Mouse (Mus musculus): ENCODE data around the gene Map3k19. TPM values are rescaled to one million over a fixed set of nuclear protein-coding genes. Genes with fewer than 3 reads are reported as not detected.

Map3k19 gene
- polyA plus RNA-seq (2014; fragmentation: Nextera tagmentation; extraction: Ambion mirVana), result not detected in 2 replicates

DNA sequence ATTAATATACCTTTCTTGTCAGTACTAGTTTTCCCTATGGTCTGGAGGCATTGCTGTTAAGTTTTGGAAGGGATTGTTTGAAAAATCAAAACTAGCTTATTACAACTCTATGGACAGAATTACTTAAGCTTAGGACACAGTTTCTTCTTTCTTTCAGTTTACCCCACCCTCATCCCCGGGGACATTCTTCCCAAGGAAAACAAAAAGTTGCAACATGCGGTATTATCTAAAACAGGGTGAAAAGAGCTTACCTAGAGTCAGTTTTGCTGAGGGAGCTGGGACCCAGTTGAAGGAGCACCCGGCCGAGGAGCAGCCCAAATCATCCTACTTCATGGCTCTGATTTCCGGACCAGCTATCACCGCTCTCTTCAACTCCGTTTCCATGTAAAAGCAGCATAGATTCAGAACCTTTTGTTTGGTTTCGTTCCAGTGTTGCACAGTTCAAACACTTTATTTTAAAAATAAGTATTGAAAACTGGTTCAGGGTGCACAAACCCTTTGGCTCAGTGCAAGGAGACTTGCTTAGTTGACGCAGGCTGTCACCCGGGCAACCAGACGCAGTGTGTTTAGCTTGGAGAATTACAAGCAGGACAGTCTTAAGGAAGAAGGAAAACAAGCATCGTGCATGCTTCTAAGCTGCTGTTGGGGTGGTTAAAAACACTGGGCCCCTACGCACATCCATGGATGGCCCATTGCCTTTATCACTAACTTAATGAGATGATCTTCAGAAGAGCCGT, at the start of gene Map3k19:
Map3k19 (minus strand) TSS at position 546 of the 737 bp plus-strand sequence.
- H3K4me2 ChIP-seq, result no peak within 1 kb of the TSS
- ATAC-seq (replicated peaks; ENCODE audit: low FRiP score), result no peak
- H3K9me3 ChIP-seq (ENCODE audit: control insufficient read depth, low read length), result peaks cover 5% of the 10 kb centered on the region; the same call in 1 of the 2 replicates
- no peaks in the 10 kb centered on the region for H3K4me1 ChIP-seq (replicated peaks; ENCODE audit: control insufficient read depth, insufficient read depth, low read length)
- DNase-seq (ENCODE audit: low spot score), result no peak
- no peaks in the 10 kb centered on the region for H3K27me3 ChIP-seq (replicated peaks; ENCODE audit: control insufficient read depth, insufficient read depth, low read length)
- 84% methylated on average over 14 of the region's 14 CpGs for WGBS
- H3K4me3 ChIP-seq (ENCODE audit: low read depth, low read length), result no peak within 1 kb of the TSS
- H3K27ac ChIP-seq (ENCODE audit: low read depth, low read length), result no peak within 1 kb of the TSS
- no peaks in the 10 kb centered on the region for H3K36me3 ChIP-seq (ENCODE audit: control insufficient read depth, insufficient read depth, low read length)
- H3K9ac ChIP-seq (ENCODE audit: low read depth, low read length), result no peak within 1 kb of the TSS

DNA sequence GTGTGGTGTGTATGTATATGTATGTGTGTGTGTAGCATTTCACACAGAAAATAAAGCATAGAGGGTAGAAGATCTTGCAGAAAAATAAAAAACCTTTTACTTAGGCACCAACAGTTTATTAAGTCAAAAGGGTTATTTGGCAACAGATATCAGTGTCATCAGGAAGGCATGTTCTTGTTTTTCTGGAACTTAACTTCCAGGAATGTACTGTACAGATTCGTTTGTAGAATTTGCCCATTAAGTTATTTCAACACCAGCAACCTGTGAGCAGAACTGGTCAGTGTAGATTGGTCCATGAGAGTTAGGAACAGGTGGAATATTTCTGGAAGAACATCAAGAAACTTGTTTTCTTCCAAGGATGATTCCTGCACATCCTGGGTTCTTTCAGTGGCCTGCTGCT, 44.6 kb upstream of the Map3k19 start:
- 81% methylated on average over 1 of the region's 1 CpGs for WGBS
- Histone ChIP-seq H3K27ac (ENCODE audit: low read depth, low read length) (no peak overlapping the region), H3K4me1 (replicated peaks; ENCODE audit: control insufficient read depth, insufficient read depth, low read length) (no peaks in the 10 kb centered on the region), H3K9ac (ENCODE audit: low read depth, low read length) (no peak overlapping the region), H3K27me3 (replicated peaks; ENCODE audit: control insufficient read depth, insufficient read depth, low read length) (no peaks in the 10 kb centered on the region), H3K4me3 (ENCODE audit: low read depth, low read length) (no peak overlapping the region), H3K4me2 (no peak overlapping the region), H3K36me3 (ENCODE audit: control insufficient read depth, insufficient read depth, low read length) (peaks cover 6% of the 10 kb centered on the region; the same call in 1 of the 2 replicates), H3K9me3 (ENCODE audit: control insufficient read depth, low read length) (no peaks in the 10 kb centered on the region)
- DNase-seq (ENCODE audit: low spot score) (no peak), ATAC-seq (replicated peaks; ENCODE audit: low FRiP score) (no peak)

- no peak for DNase-seq (ENCODE audit: low spot score)
- H3K4me2 ChIP-seq, result peak overlapping the region; percentile 76
- peak overlapping the region; percentile 83 for H3K9ac ChIP-seq (ENCODE audit: low read depth, low read length)
- H3K4me1 ChIP-seq (replicated peaks; ENCODE audit: control insufficient read depth, insufficient read depth, low read length), result peaks cover 4% of the 10 kb centered on the region
- no peak overlapping the region for H3K27ac ChIP-seq (ENCODE audit: low read depth, low read length)
- no peaks in the 10 kb centered on the region for H3K27me3 ChIP-seq (replicated peaks; ENCODE audit: control insufficient read depth, insufficient read depth, low read length)
- no peaks in the 10 kb centered on the region for H3K9me3 ChIP-seq (ENCODE audit: control insufficient read depth, low read length)
- WGBS, result 39% methylated on average over 8 of the region's 8 CpGs
- peak overlapping the region; percentile 84 for H3K4me3 ChIP-seq (ENCODE audit: low read depth, low read length)
- H3K36me3 ChIP-seq (ENCODE audit: control insufficient read depth, insufficient read depth, low read length), result 0 out of 2 replicates have a peak, but pooled peaks cover 4% of the 10 kb centered on the region
- no peak for ATAC-seq (replicated peaks; ENCODE audit: low FRiP score)
These were observed 14.4 kb upstream of the Map3k19 start for GRCm38 (mm10) chr1:127869276-127869675.

GRCm38 (mm10) chr1:127868300-127869261, 13.8 kb upstream of the Map3k19 start, which contains the start of gene Rab3gap1:
TSS of gene Rab3gap1 (plus strand) at chr1:127868773.
- Histone ChIP-seq H3K4me1 (replicated peaks; ENCODE audit: control insufficient read depth, insufficient read depth, low read length) (peaks cover 4% of the 10 kb centered on the region), H3K4me3 (ENCODE audit: low read depth, low read length) (peak within 1 kb of the TSS; percentile 84), H3K9me3 (ENCODE audit: control insufficient read depth, low read length) (no peaks in the 10 kb centered on the region), H3K9ac (ENCODE audit: low read depth, low read length) (peak within 1 kb of the TSS; percentile 83), H3K27me3 (replicated peaks; ENCODE audit: control insufficient read depth, insufficient read depth, low read length) (no peaks in the 10 kb centered on the region), H3K4me2 (peak within 1 kb of the TSS; percentile 76), H3K36me3 (ENCODE audit: control insufficient read depth, insufficient read depth, low read length) (0 out of 2 replicates have a peak, but pooled peaks cover 4% of the 10 kb centered on the region), H3K27ac (ENCODE audit: low read depth, low read length) (0 out of 2 replicates have a peak within 1 kb of the TSS, but pooled peaks have one; percentile 13)
- 11% methylated on average over 47 of the region's 47 CpGs for WGBS
- ATAC-seq (replicated peaks; ENCODE audit: low FRiP score), result peak; percentile 98
- peak; percentile 92 for DNase-seq (ENCODE audit: low spot score)

DNA sequence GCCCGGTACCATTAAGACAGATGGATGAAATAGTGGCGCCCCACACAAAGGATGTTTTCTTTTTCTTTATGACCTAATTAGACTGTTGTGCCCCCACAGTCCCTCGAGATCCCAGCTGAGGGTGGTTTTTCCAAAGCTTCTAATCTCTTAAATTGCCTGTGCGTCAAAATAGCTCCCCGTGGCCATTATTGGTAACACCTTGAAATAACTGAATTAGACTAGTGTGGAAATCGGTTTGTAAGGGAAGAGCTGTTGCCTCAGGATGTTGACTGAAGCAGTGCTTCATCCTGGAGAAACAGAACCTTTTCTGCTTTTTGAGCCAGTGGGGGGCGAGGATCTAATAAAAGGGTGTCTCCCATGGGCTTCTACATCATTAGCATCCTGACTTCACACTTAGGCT, 9.0 kb upstream of the Map3k19 start:
- DNase-seq (ENCODE audit: low spot score) (no peak), ATAC-seq (replicated peaks; ENCODE audit: low FRiP score) (no peak)
- Histone ChIP-seq H3K27me3 (replicated peaks; ENCODE audit: control insufficient read depth, insufficient read depth, low read length) (no peaks in the 10 kb centered on the region), H3K4me1 (replicated peaks; ENCODE audit: control insufficient read depth, insufficient read depth, low read length) (no peaks in the 10 kb centered on the region), H3K27ac (ENCODE audit: low read depth, low read length) (no peak overlapping the region), H3K9ac (ENCODE audit: low read depth, low read length) (no peak overlapping the region), H3K4me2 (no peak overlapping the region), H3K9me3 (ENCODE audit: control insufficient read depth, low read length) (no peaks in the 10 kb centered on the region), H3K36me3 (ENCODE audit: control insufficient read depth, insufficient read depth, low read length) (no peaks in the 10 kb centered on the region), H3K4me3 (ENCODE audit: low read depth, low read length) (no peak overlapping the region)
- 79% methylated on average over 7 of the region's 7 CpGs for WGBS

DNA sequence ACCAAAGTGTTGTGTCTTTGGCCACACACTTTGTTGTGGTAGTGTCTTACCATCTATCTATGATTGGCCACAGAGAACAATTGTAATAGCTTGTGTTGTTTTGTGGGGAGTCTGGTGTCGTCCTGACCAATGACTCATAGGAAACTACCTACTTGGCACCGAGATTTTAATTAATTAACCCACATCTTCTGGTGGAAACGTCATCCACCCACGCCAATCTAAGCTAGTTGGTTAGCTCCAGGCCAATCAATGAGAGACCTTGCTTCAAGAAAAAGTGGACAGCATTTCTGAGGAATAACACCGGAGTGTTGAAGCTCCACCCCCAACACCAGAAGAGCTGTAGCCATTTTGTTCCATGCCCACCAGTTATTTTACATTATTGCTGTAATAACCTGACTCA, 7.1 kb upstream of the Map3k19 start:
- H3K9ac ChIP-seq (ENCODE audit: low read depth, low read length), result no peak overlapping the region
- H3K4me3 ChIP-seq (ENCODE audit: low read depth, low read length), result no peak overlapping the region
- no peaks in the 10 kb centered on the region for H3K4me1 ChIP-seq (replicated peaks; ENCODE audit: control insufficient read depth, insufficient read depth, low read length)
- no peaks in the 10 kb centered on the region for H3K27me3 ChIP-seq (replicated peaks; ENCODE audit: control insufficient read depth, insufficient read depth, low read length)
- H3K36me3 ChIP-seq (ENCODE audit: control insufficient read depth, insufficient read depth, low read length), result no peaks in the 10 kb centered on the region
- no peak for DNase-seq (ENCODE audit: low spot score)
- WGBS, result 84% methylated on average over 5 of the region's 5 CpGs
- no peak overlapping the region for H3K4me2 ChIP-seq
- ATAC-seq (replicated peaks; ENCODE audit: low FRiP score), result no peak
- no peak overlapping the region for H3K27ac ChIP-seq (ENCODE audit: low read depth, low read length)
- H3K9me3 ChIP-seq (ENCODE audit: control insufficient read depth, low read length), result no peaks in the 10 kb centered on the region

GRCm38 (mm10) chr1:127860492-127860891, 5.7 kb upstream of the Map3k19 start:
- no peak overlapping the region for H3K4me2 ChIP-seq
- 86% methylated on average over 4 of the region's 4 CpGs for WGBS

DNA sequence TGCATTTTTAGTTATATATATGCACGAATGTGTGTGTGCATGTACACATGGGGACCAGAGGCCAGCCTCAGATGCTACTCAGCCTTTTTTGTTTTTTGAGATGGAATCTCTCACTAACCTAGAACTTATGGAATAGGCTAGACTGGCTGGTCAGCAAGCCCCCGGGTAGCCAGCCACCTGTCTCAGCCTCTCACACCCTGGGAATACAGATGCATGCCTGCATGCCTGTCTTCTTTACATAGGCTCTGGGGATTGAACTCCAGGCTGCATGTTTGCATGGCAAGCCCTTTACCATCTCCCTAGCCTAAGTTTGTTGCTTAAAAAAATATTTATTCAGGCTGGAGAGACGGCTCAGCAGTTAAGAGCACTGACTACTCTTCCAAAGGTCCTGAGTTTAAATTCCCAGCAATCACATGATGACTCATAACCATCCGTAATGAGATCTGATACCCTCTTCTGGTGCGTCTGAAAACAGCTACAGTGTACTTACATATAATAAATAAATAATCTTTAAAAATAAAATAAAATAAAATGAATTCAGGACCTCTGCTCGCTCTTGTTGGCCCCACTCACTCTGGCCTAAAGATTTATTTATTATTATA, 5.1 kb upstream of the Map3k19 start:
- no peak overlapping the region for H3K9ac ChIP-seq (ENCODE audit: low read depth, low read length)
- ATAC-seq (replicated peaks; ENCODE audit: low FRiP score) (no peak), DNase-seq (ENCODE audit: low spot score) (no peak)
- H3K9me3 ChIP-seq (ENCODE audit: control insufficient read depth, low read length), result no peaks in the 10 kb centered on the region
- no peak overlapping the region for H3K4me2 ChIP-seq
- H3K4me1 ChIP-seq (replicated peaks; ENCODE audit: control insufficient read depth, insufficient read depth, low read length), result no peaks in the 10 kb centered on the region
- WGBS, result 78% methylated on average over 6 of the region's 6 CpGs
- no peak overlapping the region for H3K4me3 ChIP-seq (ENCODE audit: low read depth, low read length)
- no peaks in the 10 kb centered on the region for H3K36me3 ChIP-seq (ENCODE audit: control insufficient read depth, insufficient read depth, low read length)
- H3K27me3 ChIP-seq (replicated peaks; ENCODE audit: control insufficient read depth, insufficient read depth, low read length), result no peaks in the 10 kb centered on the region
- no peak overlapping the region for H3K27ac ChIP-seq (ENCODE audit: low read depth, low read length)

More at GRCm38 (mm10) chr1:127860492-127860891, 5.7 kb upstream of the Map3k19 start:
- H3K4me1 ChIP-seq (replicated peaks; ENCODE audit: control insufficient read depth, insufficient read depth, low read length), result no peaks in the 10 kb centered on the region
- no peaks in the 10 kb centered on the region for H3K27me3 ChIP-seq (replicated peaks; ENCODE audit: control insufficient read depth, insufficient read depth, low read length)
- H3K27ac ChIP-seq (ENCODE audit: low read depth, low read length), result no peak overlapping the region
- DNase-seq (ENCODE audit: low spot score) (no peak), ATAC-seq (replicated peaks; ENCODE audit: low FRiP score) (no peak)
- no peak overlapping the region for H3K4me3 ChIP-seq (ENCODE audit: low read depth, low read length)
- H3K36me3 ChIP-seq (ENCODE audit: control insufficient read depth, insufficient read depth, low read length), result no peaks in the 10 kb centered on the region
- H3K9me3 ChIP-seq (ENCODE audit: control insufficient read depth, low read length), result no peaks in the 10 kb centered on the region
- no peak overlapping the region for H3K9ac ChIP-seq (ENCODE audit: low read depth, low read length)
